10 mouse cellular contexts compared by ENCODE assay signal in genomic region chr13:55405783-55406390, GRCm38 (mm10). TPM values are rescaled to one million over a fixed set of nuclear protein-coding genes. Genes with fewer than 3 reads are reported as not detected.
DNase-seq lines count a peak whose midpoint lies in the region; ATAC-seq and TF ChIP-seq lines count a peak whose summit lies in the region.
"Had no signal": no experiment of that assay in that cellular context is flagged by ENCODE, and none has a peak within 500 bp of the region (broad histone marks: within the 10 kb centered on the region; RNA-seq: fewer than 3 reads in every experiment).

No protein-coding gene starts in this region.

- no peak for DNase-seq in kidney, adult 2 months
- DNase-seq in kidney, postnatal 10 days = no peak
- no peak for DNase-seq in left cerebral cortex, adult 18-20 months (ENCODE audit: low spot score in 2 of 2)
- no peak for DNase-seq in retina, postnatal 1 day
- no peak for DNase-seq in left cerebral cortex, adult 8-10 months (ENCODE audit: low spot score in 2 of 2)

- H3K4me2 ChIP-seq in hindbrain, embryonic 13.5 days = 0 out of 2 replicates have a peak overlapping the region, but pooled peaks have one; percentile 22
- H3K4me2 ChIP-seq in midbrain, embryonic 15.5 days = peak overlapping the region; percentile 3; the same call in 1 of the 2 replicates

- H3K4me1 ChIP-seq in kidney, adult 2 months (ENCODE audit: control insufficient read depth, insufficient read depth, low read length) = no peaks in the 10 kb centered on the region
- peaks cover 23% of the 10 kb centered on the region for H3K4me1 ChIP-seq in bone marrow macrophage, adult 2 months (ENCODE audit: control insufficient read depth, insufficient read depth, low read length)
- H3K4me1 ChIP-seq in hindbrain, embryonic 13.5 days (replicated peaks) = peaks cover 29% of the 10 kb centered on the region
- peaks cover 12% of the 10 kb centered on the region for H3K4me1 ChIP-seq in midbrain, embryonic 15.5 days
- H3K4me1 ChIP-seq: heart, embryonic 12.5 days had no signal

- H3K36me3 ChIP-seq in kidney, adult 2 months (ENCODE audit: control insufficient read depth, insufficient read depth, low read length) = peaks cover 9% of the 10 kb centered on the region; the same call in 1 of the 2 replicates
- no peaks in the 10 kb centered on the region for H3K36me3 ChIP-seq in hindbrain, embryonic 13.5 days
- H3K36me3 ChIP-seq in midbrain, embryonic 15.5 days (replicated peaks) = no peaks in the 10 kb centered on the region
- H3K36me3 ChIP-seq: heart, embryonic 12.5 days had no signal

- H3K9ac ChIP-seq in hindbrain, embryonic 13.5 days = peak overlapping the region; percentile 64
- no peak overlapping the region for H3K9ac ChIP-seq in midbrain, embryonic 15.5 days
- H3K9ac ChIP-seq: heart, embryonic 12.5 days had no signal

- H3K9me3 ChIP-seq in hindbrain, embryonic 13.5 days = no peaks in the 10 kb centered on the region
- H3K9me3 ChIP-seq in midbrain, embryonic 15.5 days = no peaks in the 10 kb centered on the region
- H3K9me3 ChIP-seq: heart, embryonic 12.5 days had no signal

- ATAC-seq in hindbrain, embryonic 13.5 days (ENCODE audit: low FRiP score) = peak; percentile 59
- peak; percentile 71 for ATAC-seq in midbrain, embryonic 15.5 days (replicated peaks)

- H3K4me3 ChIP-seq in kidney, adult 2 months (ENCODE audit: insufficient read depth, low read depth, low read length) = peak overlapping the region; percentile 67
- peak overlapping the region; percentile 11; the same call in 1 of the 2 replicates for H3K4me3 ChIP-seq in bone marrow macrophage, adult 2 months (ENCODE audit: insufficient read depth, low read length)
- no peak overlapping the region for H3K4me3 ChIP-seq in hindbrain, embryonic 13.5 days
- no peak overlapping the region for H3K4me3 ChIP-seq in midbrain, embryonic 15.5 days
- H3K4me3 ChIP-seq: heart, embryonic 12.5 days had no signal

- TF ChIP-seq CTCF in kidney, adult 2 months (conservative IDR thresholded peaks at IDR 0.05; ENCODE audit: insufficient read depth, insufficient read length, low read depth, low read length) = no peak
- no peak for TF ChIP-seq CTCF in bone marrow macrophage, adult 2 months (IDR thresholded peaks at IDR 0.05; ENCODE audit: low read depth, low read length)

- TF ChIP-seq POLR2A in kidney, adult 2 months (IDR thresholded peaks at IDR 0.05; ENCODE audit: low read depth, low read length) = peak; percentile 46
- no peak for TF ChIP-seq POLR2A in bone marrow macrophage, adult 2 months (IDR thresholded peaks at IDR 0.05; ENCODE audit: borderline replicate concordance, low read depth, low read length)

- WGBS in kidney, adult 2 months = 53% methylated on average over 13 of the region's 13 CpGs
- 60% methylated on average over 13 of the region's 13 CpGs for WGBS in hindbrain, embryonic 13.5 days
- WGBS in midbrain, embryonic 15.5 days = 47% methylated on average over 13 of the region's 13 CpGs

- no peaks in the 10 kb centered on the region for H3K27me3 ChIP-seq in kidney, adult 2 months (replicated peaks; ENCODE audit: control insufficient read depth, insufficient read depth, low read length)
- H3K27me3 ChIP-seq in hindbrain, embryonic 13.5 days = peaks cover 6% of the 10 kb centered on the region; the same call in 1 of the 2 replicates
- H3K27me3 ChIP-seq in midbrain, embryonic 15.5 days (replicated peaks) = no peaks in the 10 kb centered on the region

- peak overlapping the region; percentile 1 for H3K27ac ChIP-seq in kidney, adult 2 months (ENCODE audit: insufficient read depth, low read depth, low read length)
- no peak overlapping the region for H3K27ac ChIP-seq in bone marrow macrophage, adult 2 months (ENCODE audit: insufficient read depth, low read depth, low read length)
- peak overlapping the region; percentile 83 for H3K27ac ChIP-seq in hindbrain, embryonic 13.5 days
- H3K27ac ChIP-seq in midbrain, embryonic 15.5 days = peak overlapping the region; percentile 64

RNA-seq across cellular contexts. Expression of gene Slc34a1, which starts 7.9 kb away (rescaled TPM):
- polyA plus RNA-seq in kidney, adult 2 months (2012; rRNA removed) = 9,073 and 10,701 TPM in 2 replicates
- polyA plus RNA-seq in bone marrow macrophage, adult 2 months (2012; ENCODE audit: insufficient read depth, insufficient read length, missing spikeins) = not detected in 2 replicates
- polyA plus RNA-seq in hindbrain, embryonic 13.5 days (2015; fragmentation: Nextera tagmentation; extraction: Ambion mirVana) = not detected in 2 replicates
- 0.05 TPM in 1 of 2 replicates, not detected in the other for polyA plus RNA-seq in midbrain, embryonic 15.5 days (2015; fragmentation: Nextera tagmentation; extraction: Ambion mirVana)
- not detected for total RNA-seq in left cerebral cortex, adult 18-20 months (2021)
- total RNA-seq in left cerebral cortex, adult 8-10 months (2022) = under 1 TPM in 2 of 4 experiments, not detected in 2; 0.16 to 0.17 TPM
- polyA plus RNA-seq: heart, embryonic 12.5 days; stomach, embryonic 14.5 days had no signal

RNA-seq across cellular contexts. Expression of gene Pfn3, which starts 9.1 kb away (rescaled TPM):
- not detected in 2 replicates for polyA plus RNA-seq in kidney, adult 2 months (2012; rRNA removed)
- not detected in 2 replicates for polyA plus RNA-seq in bone marrow macrophage, adult 2 months (2012; ENCODE audit: insufficient read depth, insufficient read length, missing spikeins)
- 0.80 TPM in 1 of 2 replicates, not detected in the other for polyA plus RNA-seq in hindbrain, embryonic 13.5 days (2015; fragmentation: Nextera tagmentation; extraction: Ambion mirVana)
- polyA plus RNA-seq in midbrain, embryonic 15.5 days (2015; fragmentation: Nextera tagmentation; extraction: Ambion mirVana) = 0.43 and 0.45 TPM in 2 replicates
- not detected for total RNA-seq in left cerebral cortex, adult 18-20 months (2021)
- not detected for total RNA-seq in left cerebral cortex, adult 8-10 months (2022)
- polyA plus RNA-seq: heart, embryonic 12.5 days; stomach, embryonic 14.5 days had no signal

RNA-seq across cellular contexts. Expression of gene F12, which starts 20.7 kb away (rescaled TPM):
- polyA plus RNA-seq in kidney, adult 2 months (2012; rRNA removed) = 0.03 and 0.07 TPM in 2 replicates
- polyA plus RNA-seq in bone marrow macrophage, adult 2 months (2012; ENCODE audit: insufficient read depth, insufficient read length, missing spikeins) = not detected in 2 replicates
- polyA plus RNA-seq in hindbrain, embryonic 13.5 days (2015; fragmentation: Nextera tagmentation; extraction: Ambion mirVana) = not detected in 2 replicates
- 0.09 and 0.14 TPM in 2 replicates for polyA plus RNA-seq in midbrain, embryonic 15.5 days (2015; fragmentation: Nextera tagmentation; extraction: Ambion mirVana)
- total RNA-seq in left cerebral cortex, adult 18-20 months (2021) = under 1 TPM; 0.33 to 0.68 TPM
- total RNA-seq in left cerebral cortex, adult 8-10 months (2022) = under 1 TPM; 0.39 to 0.98 (median 0.75) TPM
- polyA plus RNA-seq: stomach, embryonic 14.5 days had no signal

RNA-seq across cellular contexts. Expression of gene Rgs14, which starts 36.4 kb away (rescaled TPM):
- 3.3 and 4.2 TPM in 2 replicates for polyA plus RNA-seq in kidney, adult 2 months (2012; rRNA removed)
- polyA plus RNA-seq in bone marrow macrophage, adult 2 months (2012; ENCODE audit: insufficient read depth, insufficient read length, missing spikeins) = 34.7 and 39.1 TPM in 2 replicates
- polyA plus RNA-seq in hindbrain, embryonic 13.5 days (2015; fragmentation: Nextera tagmentation; extraction: Ambion mirVana) = 0.21 and 0.29 TPM in 2 replicates
- 0.34 and 0.52 TPM in 2 replicates for polyA plus RNA-seq in midbrain, embryonic 15.5 days (2015; fragmentation: Nextera tagmentation; extraction: Ambion mirVana)
- 10 to 100 TPM; 57.5 to 60.7 TPM for total RNA-seq in left cerebral cortex, adult 18-20 months (2021)
- 10 to 100 TPM; 54.2 to 59.0 (median 55.0) TPM for total RNA-seq in left cerebral cortex, adult 8-10 months (2022)

RNA-seq across cellular contexts. Expression of gene Grk6, which starts 39.0 kb away (rescaled TPM):
- polyA plus RNA-seq in kidney, adult 2 months (2012; rRNA removed) = 23.4 and 27.4 TPM in 2 replicates
- 42.1 and 43.0 TPM in 2 replicates for polyA plus RNA-seq in bone marrow macrophage, adult 2 months (2012; ENCODE audit: insufficient read depth, insufficient read length, missing spikeins)
- 27.7 and 31.3 TPM in 2 replicates for polyA plus RNA-seq in hindbrain, embryonic 13.5 days (2015; fragmentation: Nextera tagmentation; extraction: Ambion mirVana)
- 40.8 and 41.4 TPM in 2 replicates for polyA plus RNA-seq in midbrain, embryonic 15.5 days (2015; fragmentation: Nextera tagmentation; extraction: Ambion mirVana)
- total RNA-seq in left cerebral cortex, adult 18-20 months (2021) = 10 to 100 TPM; 63.2 to 64.6 TPM
- 10 to 100 TPM; 60.0 to 65.3 (median 61.9) TPM for total RNA-seq in left cerebral cortex, adult 8-10 months (2022)

Comparison
In these comparisons a context has a peak if more than half of its experiments do, and no peak if none do; other contexts are left out.
1. H3K4me3 ChIP-seq: peak in kidney, adult 2 months (single experiment) and bone marrow macrophage, adult 2 months (single experiment); none in hindbrain, embryonic 13.5 days (single experiment) and midbrain, embryonic 15.5 days (single experiment).
2. RNA of gene Slc34a1, which starts 7.9 kb away (polyA plus RNA-seq): 9,073 to 10,701 TPM in kidney, adult 2 months; 0.05 TPM in midbrain, embryonic 15.5 days, not detected in hindbrain, embryonic 13.5 days and not detected in bone marrow macrophage, adult 2 months; every median in the first group is over 1,000 times any median in the second.